Mouse (Mus musculus) stomach, adult 2 months (tissue): Measurements from ENCODE around the gene Ddx1. TPM values are rescaled to one million over a fixed set of nuclear protein-coding genes. Genes with fewer than 3 reads are reported as not detected.

ENCODE experiments used
- polyA plus RNA-seq: library from polyadenylated mRNA; depleted of rRNA; stranded (reverse); fragments of >200 nt; gene quantifications from 2 replicates; pipeline ENCODE4 v1.2.3, GENCODE M21; 2012; rRNA removed

Gene Ddx1
- polyA plus RNA-seq = 0.42 and 0.67 TPM in 2 replicates

GRCm38 (mm10) chr12:13248691-13249572, at the start of gene Ddx1:
TSS of gene Ddx1 (minus strand) at chr12:13249213.

GRCm38 (mm10) chr12:13268826-13269449, 19.9 kb upstream of the Ddx1 start, which contains the start of gene Nbas:
TSS of gene Nbas (plus strand) at chr12:13269133.

Other genes with a start within 250 kb of the Ddx1 start
- gene Nbas, start 19.9 kb upstream of the Ddx1 start, polyA plus RNA-seq = 6.0 and 6.7 TPM in 2 replicates